Mouse (Mus musculus) heart, embryonic 11.5 days (tissue): ENCODE results near the gene Tcf25. TPM values are rescaled to one million over a fixed set of nuclear protein-coding genes. Genes with fewer than 3 reads are reported as not detected.
A peak's percentile ranks its signal among the peaks of the same experiment; 100 is the strongest.

Experiments used
- ATAC-seq: fragments of 200-750 bp; cut with Nextera tagmentation; replicated peaks from 2 replicates; pipeline ENCODE4 v1.8.0; 2017; ENCODE audit warnings: moderate library complexity; ENCODE audit not compliant: insufficient number of reproducible peaks, low FRiP score, low TSS enrichment
- H3K27ac ChIP-seq: fragments of 300-500 bp; sonication (generic); 2 replicates; pipeline ENCODE4 v1.5.1; 2014; ENCODE audit warnings: mild to moderate bottlenecking, low read depth, low read length
- H3K27me3 ChIP-seq: fragments of 300-500 bp; sonication (generic); 2 replicates; pipeline ENCODE4 v1.6.1; 2014; ENCODE audit warnings: mild to moderate bottlenecking, low read length, mixed read lengths; ENCODE audit not compliant: control insufficient read depth, insufficient read depth
- H3K36me3 ChIP-seq: fragments of 300-500 bp; sonication (generic); 2 replicates; pipeline ENCODE4 v1.6.1; 2014; ENCODE audit warnings: mild to moderate bottlenecking, low read length, moderate library complexity, mixed read lengths; ENCODE audit not compliant: control insufficient read depth, insufficient read depth
- H3K4me1 ChIP-seq: fragments of 300-500 bp; sonication (generic); 2 replicates; pipeline ENCODE4 v1.6.1; 2014; ENCODE audit warnings: low read length; ENCODE audit not compliant: control insufficient read depth, insufficient read depth
- H3K4me2 ChIP-seq: fragments of 300-500 bp; sonication (generic); 2 replicates; pipeline ENCODE4 v1.6.1; 2014; ENCODE audit warnings: mild to moderate bottlenecking, moderate library complexity
- H3K4me3 ChIP-seq: fragments of 300-500 bp; sonication (generic); 2 replicates; pipeline ENCODE4 v1.5.1; 2014; ENCODE audit warnings: low read depth, low read length
- H3K9ac ChIP-seq: fragments of 300-500 bp; sonication (generic); 2 replicates; pipeline ENCODE4 v1.6.1; 2014; ENCODE audit warnings: mild to moderate bottlenecking, low read depth, low read length, moderate library complexity
- H3K9me3 ChIP-seq: fragments of 300-500 bp; sonication (generic); replicated peaks from 2 replicates; pipeline ENCODE4 v1.6.1; 2016; ENCODE audit warnings: low read length; ENCODE audit not compliant: control insufficient read depth
- whole genome bisulfite sequencing: fragments of 180-500 bp; shearing (Covaris S2); extraction: QIAGEN DNeasy Blood & Tissue Kit; methylation state at CpG from one replicate; pipeline ENCODE4 v1.1.7; 2014; ENCODE audit not compliant: insufficient replicate concordance; 5-methylcytosine and 5-hydroxymethylcytosine counted together
- polyA plus RNA-seq: library from polyadenylated mRNA; unstranded; fragments of >200 nt; fragmentation: Nextera tagmentation; extraction: Ambion mirVana; gene quantifications from 2 replicates; pipeline ENCODE4 v1.2.1, GENCODE M21; 2014

Gene Tcf25
- polyA plus RNA-seq, 1 experiment from 2014 or later = 148 TPM

GRCm38 (mm10) chr8:123416944-123417555 lies 43.5 kb downstream of the Tcf25 start:
- Histone ChIP-seq H3K27me3 (peaks cover 22% of the 10 kb centered on the region), H3K4me3 (no peak overlapping the region), H3K9ac (no peak overlapping the region), H3K4me2 (no peak overlapping the region), H3K4me1 (peaks cover 2% of the 10 kb centered on the region; the same call in 1 of the 2 replicates), H3K36me3 (no peaks in the 10 kb centered on the region), H3K27ac (no peak overlapping the region), H3K9me3 (no peaks in the 10 kb centered on the region)
- no peak for ATAC-seq
- WGBS = 72% methylated on average over 8 of the region's 8 CpGs

DNA sequence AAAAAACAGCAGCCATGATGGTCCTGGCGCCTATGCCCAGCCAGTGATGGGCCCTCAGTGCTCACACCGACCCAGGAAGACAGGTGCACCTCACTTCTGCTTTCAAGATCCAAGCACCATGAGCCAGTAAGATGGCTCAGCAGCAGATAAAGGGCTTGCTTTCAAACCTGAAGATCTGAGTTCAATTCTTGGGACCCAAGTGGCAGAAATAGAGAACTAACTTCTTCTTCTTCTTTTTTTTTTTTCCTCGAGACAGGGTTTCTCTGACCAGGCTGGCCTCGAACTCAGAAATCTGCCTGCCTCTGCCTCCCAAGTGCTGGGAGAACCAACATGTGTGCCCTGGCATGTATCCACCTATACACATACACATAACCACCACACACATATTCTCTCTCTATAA lies 46.2 kb downstream of the Tcf25 start:
- Histone ChIP-seq H3K4me2 (no peak overlapping the region), H3K27me3 (no peaks in the 10 kb centered on the region), H3K27ac (no peak overlapping the region), H3K36me3 (no peaks in the 10 kb centered on the region), H3K9me3 (no peaks in the 10 kb centered on the region), H3K4me1 (peaks cover 2% of the 10 kb centered on the region; the same call in 1 of the 2 replicates), H3K4me3 (no peak overlapping the region), H3K9ac (no peak overlapping the region)
- ATAC-seq = no peak
- WGBS = 85% methylated on average over 4 of the region's 4 CpGs

DNA sequence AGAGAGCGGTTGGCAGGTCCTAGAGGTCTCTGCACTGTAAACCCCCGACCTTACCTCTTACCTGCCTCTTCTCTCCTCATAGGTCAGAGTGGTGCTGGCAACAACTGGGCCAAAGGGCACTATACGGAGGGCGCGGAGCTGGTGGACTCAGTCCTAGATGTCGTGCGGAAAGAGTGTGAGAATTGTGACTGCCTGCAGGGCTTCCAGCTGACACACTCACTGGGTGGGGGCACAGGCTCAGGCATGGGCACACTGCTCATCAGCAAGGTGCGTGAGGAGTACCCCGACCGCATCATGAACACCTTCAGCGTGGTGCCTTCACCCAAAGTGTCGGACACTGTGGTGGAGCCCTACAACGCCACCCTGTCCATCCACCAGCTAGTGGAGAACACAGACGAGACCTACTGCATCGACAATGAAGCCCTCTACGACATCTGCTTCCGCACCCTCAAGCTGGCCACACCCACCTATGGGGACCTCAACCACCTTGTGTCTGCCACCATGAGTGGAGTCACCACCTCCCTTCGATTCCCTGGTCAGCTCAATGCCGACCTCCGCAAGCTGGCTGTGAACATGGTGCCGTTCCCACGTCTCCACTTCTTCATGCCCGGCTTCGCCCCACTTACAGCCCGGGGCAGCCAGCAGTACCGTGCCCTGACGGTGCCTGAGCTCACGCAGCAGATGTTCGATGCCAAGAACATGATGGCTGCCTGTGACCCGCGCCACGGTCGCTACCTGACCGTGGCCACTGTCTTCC lies 47.1 kb downstream of the Tcf25 start:
- Histone ChIP-seq H3K36me3 (no peaks in the 10 kb centered on the region), H3K9me3 (no peaks in the 10 kb centered on the region), H3K4me3 (no peak overlapping the region), H3K27ac (no peak overlapping the region), H3K27me3 (no peaks in the 10 kb centered on the region), H3K4me1 (peaks cover 2% of the 10 kb centered on the region; the same call in 1 of the 2 replicates), H3K4me2 (no peak overlapping the region), H3K9ac (no peak overlapping the region)
- ATAC-seq = no peak
- 91% methylated on average over 34 of the region's 34 CpGs for WGBS

DNA sequence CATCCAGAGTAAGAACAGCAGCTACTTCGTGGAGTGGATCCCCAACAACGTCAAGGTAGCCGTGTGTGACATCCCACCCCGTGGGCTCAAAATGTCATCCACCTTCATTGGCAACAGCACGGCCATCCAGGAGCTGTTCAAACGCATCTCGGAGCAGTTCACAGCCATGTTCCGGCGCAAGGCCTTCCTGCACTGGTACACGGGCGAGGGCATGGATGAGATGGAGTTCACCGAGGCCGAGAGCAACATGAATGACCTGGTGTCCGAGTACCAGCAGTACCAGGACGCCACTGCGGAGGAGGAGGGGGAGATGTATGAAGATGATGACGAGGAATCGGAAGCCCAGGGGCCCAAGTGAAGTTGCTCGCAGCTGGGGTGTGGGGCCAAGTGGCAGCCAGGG lies 47.8 kb downstream of the Tcf25 start:
- ATAC-seq = no peak
- 84% methylated on average over 19 of the region's 19 CpGs for WGBS

DNA sequence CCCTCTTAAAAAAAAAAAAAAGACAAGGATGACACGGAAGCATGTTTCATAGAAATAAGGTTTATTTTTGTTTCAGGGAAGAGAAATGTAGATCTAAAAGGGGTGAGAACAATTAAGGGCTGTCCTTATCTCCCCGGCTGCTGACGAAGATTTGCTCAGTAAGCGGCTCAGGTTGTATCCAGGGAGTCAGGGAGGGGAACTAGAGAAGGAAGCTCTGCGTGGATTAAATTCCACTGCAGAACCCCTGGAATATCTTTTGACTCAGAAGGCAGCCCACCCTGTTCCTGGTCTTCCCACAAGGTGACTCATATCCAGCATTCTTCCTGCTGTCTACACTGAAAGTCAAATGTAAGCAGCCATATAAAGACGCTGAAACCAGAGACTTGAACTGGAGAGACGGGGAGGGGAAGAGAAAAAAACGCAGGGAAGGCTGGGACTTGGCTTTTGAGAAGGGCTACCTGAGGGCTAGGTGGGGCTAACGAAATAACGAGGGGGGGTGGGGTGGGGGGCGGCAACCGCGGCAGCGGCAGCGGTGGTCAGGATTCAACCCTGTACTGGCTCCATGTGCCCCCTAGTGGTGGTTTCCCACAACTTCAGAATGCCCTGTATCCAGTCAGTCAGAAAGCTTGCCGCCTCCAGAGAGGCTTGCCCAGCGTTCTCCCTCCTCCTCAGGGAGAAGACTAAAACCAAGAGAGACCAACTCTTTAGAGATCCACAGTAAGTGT lies 48.7 kb downstream of the Tcf25 start:
- H3K9ac ChIP-seq = peak overlapping the region; percentile 3; the same call in 1 of the 2 replicates

More for the DNA sequence above, 47.8 kb downstream of the Tcf25 start:
- Histone ChIP-seq H3K36me3 (no peaks in the 10 kb centered on the region), H3K27me3 (no peaks in the 10 kb centered on the region), H3K9me3 (no peaks in the 10 kb centered on the region), H3K4me2 (no peak overlapping the region), H3K4me1 (peaks cover 2% of the 10 kb centered on the region; the same call in 1 of the 2 replicates), H3K4me3 (no peak overlapping the region), H3K27ac (no peak overlapping the region), H3K9ac (no peak overlapping the region)

GRCm38 (mm10) chr8:123422781-123423159 lies 49.2 kb downstream of the Tcf25 start:
- Histone ChIP-seq H3K4me1 (no peaks in the 10 kb centered on the region), H3K9me3 (peaks cover 10% of the 10 kb centered on the region), H3K27me3 (no peaks in the 10 kb centered on the region), H3K27ac (no peak overlapping the region), H3K9ac (peak overlapping the region; percentile 3; the same call in 1 of the 2 replicates), H3K4me3 (no peak overlapping the region), H3K4me2 (peak overlapping the region; percentile 61; the same call in 1 of the 2 replicates), H3K36me3 (no peaks in the 10 kb centered on the region)
- ATAC-seq = no peak
- 10% methylated on average over 3 of the region's 3 CpGs for WGBS

More for the DNA sequence above, 48.7 kb downstream of the Tcf25 start:
- peak overlapping the region; percentile 33 for H3K4me3 ChIP-seq
- H3K36me3 ChIP-seq = no peaks in the 10 kb centered on the region
- no peaks in the 10 kb centered on the region for H3K4me1 ChIP-seq
- 5% methylated on average over 17 of the region's 17 CpGs for WGBS
- peaks cover 6% of the 10 kb centered on the region; the same call in 1 of the 2 replicates for H3K9me3 ChIP-seq
- H3K27me3 ChIP-seq = no peaks in the 10 kb centered on the region
- ATAC-seq = no peak
- H3K4me2 ChIP-seq = peak overlapping the region; percentile 61
- no peak overlapping the region for H3K27ac ChIP-seq

DNA sequence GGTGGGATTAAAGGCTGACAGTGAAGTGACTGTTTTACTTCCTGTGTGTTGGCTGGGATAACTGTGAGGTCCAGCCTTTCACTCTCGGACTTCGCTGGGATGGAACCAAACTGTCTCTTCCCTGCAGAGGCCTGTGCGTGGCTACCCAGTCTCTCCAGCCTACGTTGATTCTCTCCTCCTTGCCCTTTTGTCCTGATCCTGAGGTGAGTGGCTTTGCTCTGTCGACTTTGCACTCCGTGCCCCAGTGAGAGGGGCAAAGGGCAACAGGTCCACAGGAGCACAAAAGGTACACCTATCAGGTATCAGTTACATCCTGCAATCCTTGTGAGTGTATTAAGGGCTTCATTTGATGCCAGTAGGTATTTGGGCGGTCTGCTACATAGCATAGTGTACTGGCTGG lies 49.9 kb downstream of the Tcf25 start, which contains the start of gene Def8:
TSS of gene Def8 (plus strand) at position 87 of the 400 bp plus-strand sequence.
- Histone ChIP-seq H3K4me1 (no peaks in the 10 kb centered on the region), H3K9ac (peak within 1 kb of the TSS; percentile 3; the same call in 1 of the 2 replicates), H3K27ac (no peak within 1 kb of the TSS), H3K36me3 (no peaks in the 10 kb centered on the region), H3K27me3 (no peaks in the 10 kb centered on the region), H3K9me3 (peaks cover 16% of the 10 kb centered on the region), H3K4me2 (peak within 1 kb of the TSS; percentile 61), H3K4me3 (peak within 1 kb of the TSS; percentile 33)
- ATAC-seq = no peak
- 74% methylated on average over 7 of the region's 7 CpGs for WGBS
